Mouse (Mus musculus) lung, adult 2 months (tissue): Measurements from ENCODE around the gene Ints14.

Source experiments
- CTCF ChIP-seq: fragments of 200-500 bp; IDR thresholded peaks from 2 replicates; pipeline ENCODE4 v1.5.1; 2011; ENCODE audit warnings: mild to moderate bottlenecking, low read length, control low read depth; ENCODE audit not compliant: insufficient read depth
- POLR2A ChIP-seq: fragments of 200-500 bp; IDR thresholded peaks from 2 replicates; pipeline ENCODE4 v1.6.1; 2011; ENCODE audit warnings: low read depth, mild to moderate bottlenecking, control low read depth, low read length, borderline replicate concordance; ENCODE audit errors: extremely low read depth

- TF ChIP-seq CTCF: no peak
- TF ChIP-seq POLR2A: no peak
These were observed 42.1 kb upstream of the Ints14 start for GRCm38 (mm10) chr9:64918560-64918959.
